Mouse (Mus musculus): ENCODE measurements around the gene Stk35.
A peak's percentile ranks its signal among the peaks of the same experiment; 100 is the strongest.
"Not testable (repeated sequence)": the region's sequence is repeated elsewhere in the genome, so short reads cannot be mapped to it uniquely, and the experiment has no call there.

Gene Stk35

GRCm38 (mm10) chr2:129838321-129838720 lies 38.0 kb downstream of the Stk35 start:
- no peak for DNase-seq

DNA sequence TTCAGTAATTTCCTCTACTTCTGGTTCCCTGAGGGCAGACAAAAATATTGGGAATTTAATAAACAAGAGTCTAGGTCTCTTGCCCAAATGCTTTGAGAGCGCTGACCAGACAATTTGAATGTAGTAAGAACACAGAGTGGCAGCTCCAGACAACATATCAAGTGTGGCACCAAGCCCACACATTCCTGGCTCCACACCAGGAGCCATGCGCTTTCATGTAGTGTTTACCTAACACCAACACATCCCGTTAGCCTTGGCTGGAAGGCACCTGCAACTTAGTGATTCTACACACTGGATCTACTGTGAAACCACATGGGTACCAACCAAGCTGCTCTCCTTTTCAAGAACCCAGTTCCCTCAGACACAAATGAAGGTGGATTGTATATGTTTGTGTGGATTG lies 45.5 kb downstream of the Stk35 start:
- DNase-seq = no peak

DNA sequence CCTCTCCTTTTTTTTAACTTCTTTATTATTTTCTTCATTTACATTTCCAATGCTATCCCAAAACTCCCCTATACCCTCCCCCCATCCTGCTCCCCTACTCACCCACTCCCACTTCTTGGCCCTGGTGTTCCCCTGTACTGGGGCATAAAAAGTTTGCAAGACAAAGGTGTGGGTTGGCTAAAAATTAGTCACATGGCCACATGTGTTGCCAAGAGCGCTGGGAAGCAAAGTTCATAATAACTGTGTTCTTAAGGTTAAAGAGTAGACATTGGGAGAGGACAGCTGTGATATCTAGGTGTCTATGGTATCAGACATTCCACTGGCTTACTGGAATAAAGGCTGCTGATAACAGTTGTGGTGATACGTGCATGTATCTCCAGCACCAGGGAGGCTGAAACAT lies 46.2 kb downstream of the Stk35 start:
- no peak for DNase-seq

GRCm38 (mm10) chr2:129849078-129849477 lies 48.8 kb downstream of the Stk35 start:
- DNase-seq = not testable (repeated sequence)

DNA sequence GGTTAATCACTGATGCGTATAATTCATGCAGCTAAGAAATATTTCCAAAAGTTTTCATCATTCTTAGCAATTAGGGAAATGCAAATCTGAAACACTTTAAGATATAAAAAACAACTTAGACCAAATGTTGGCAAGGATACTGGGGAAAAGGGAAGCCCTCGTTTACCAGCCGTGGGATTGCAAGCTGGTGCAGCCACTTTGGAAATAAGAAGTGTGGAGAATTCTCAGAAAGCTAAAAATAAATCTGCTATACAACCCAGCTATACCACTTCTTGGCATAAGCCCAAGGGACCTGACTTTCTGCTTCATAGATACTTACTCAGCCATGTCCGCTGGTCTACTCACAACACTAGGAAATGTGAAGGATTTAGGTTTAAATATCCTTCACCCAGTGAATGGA lies 51.2 kb downstream of the Stk35 start:
- no peak for DNase-seq

DNA sequence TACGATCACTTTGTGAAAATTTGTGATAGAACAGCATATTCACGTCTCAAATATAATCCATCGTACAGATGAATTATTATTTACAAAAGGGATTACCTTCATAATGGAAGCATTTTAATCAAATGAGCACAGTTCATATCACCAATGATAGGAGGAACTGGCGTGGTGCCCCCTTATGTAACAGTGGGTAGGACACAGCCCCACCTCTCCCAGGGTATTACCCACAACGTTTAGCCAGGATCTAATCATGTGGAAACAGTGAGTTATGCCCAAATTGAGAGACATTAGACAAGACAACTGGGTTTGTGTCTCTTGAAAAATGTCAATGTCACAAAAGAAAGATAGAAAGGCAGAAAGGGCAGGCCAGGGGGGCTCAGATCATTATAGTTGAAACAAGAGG lies 62.9 kb downstream of the Stk35 start:
- peak; percentile 60 for DNase-seq

DNA sequence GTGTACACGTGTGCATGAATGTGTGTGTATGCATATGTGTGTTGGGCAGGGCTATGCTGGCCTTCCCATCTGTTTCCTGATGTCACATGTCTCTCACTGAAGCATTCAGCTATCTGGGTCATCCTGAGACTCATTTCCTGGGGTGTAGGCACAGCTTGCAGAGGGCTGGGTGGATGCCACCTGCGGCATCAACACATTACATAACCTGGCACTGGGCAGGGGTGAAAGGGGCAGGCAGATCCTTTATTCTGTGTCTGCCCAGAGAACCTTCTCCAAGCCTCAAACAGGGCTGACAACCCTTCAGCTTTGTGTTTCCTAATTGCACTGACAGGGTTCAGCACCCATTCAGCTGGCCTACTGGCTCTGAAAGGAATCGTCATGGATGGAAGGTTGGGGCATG lies 64.6 kb downstream of the Stk35 start:
- peak; percentile 96 for DNase-seq

- DNase-seq = no peak
These were observed 68.8 kb downstream of the Stk35 start for GRCm38 (mm10) chr2:129869151-129869550.

GRCm38 (mm10) chr2:129871246-129871645 lies 70.9 kb downstream of the Stk35 start:
- DNase-seq = no peak

- no peak for DNase-seq
These were observed 71.8 kb downstream of the Stk35 start for GRCm38 (mm10) chr2:129872071-129872470.

DNA sequence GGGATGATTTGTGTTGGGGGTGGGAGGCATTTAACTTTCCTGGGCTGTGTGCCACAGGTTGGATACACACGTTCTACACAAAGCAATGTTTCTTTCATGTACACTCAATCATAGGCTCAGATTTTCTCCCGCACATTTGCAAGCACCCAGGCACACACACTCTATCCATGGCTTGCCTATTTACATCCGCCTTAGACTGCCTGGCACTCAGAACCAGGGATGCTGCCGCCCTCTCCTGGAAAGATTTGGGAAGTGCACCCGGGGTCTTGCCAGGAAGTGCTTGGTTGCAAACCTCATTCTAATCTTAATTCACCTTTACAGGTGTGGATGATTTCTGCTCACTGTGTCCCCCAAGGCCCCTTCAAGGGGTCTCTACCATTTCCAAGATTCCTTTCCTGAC lies 73.2 kb downstream of the Stk35 start:
- peak; percentile 90 for DNase-seq

- peak; percentile 58 for DNase-seq
These were observed 73.8 kb downstream of the Stk35 start for GRCm38 (mm10) chr2:129874084-129874483.

GRCm38 (mm10) chr2:129874509-129875095 lies 74.3 kb downstream of the Stk35 start:
- no peak for DNase-seq

- no peak for DNase-seq
These were observed 76.6 kb downstream of the Stk35 start for GRCm38 (mm10) chr2:129876935-129877334.

DNA sequence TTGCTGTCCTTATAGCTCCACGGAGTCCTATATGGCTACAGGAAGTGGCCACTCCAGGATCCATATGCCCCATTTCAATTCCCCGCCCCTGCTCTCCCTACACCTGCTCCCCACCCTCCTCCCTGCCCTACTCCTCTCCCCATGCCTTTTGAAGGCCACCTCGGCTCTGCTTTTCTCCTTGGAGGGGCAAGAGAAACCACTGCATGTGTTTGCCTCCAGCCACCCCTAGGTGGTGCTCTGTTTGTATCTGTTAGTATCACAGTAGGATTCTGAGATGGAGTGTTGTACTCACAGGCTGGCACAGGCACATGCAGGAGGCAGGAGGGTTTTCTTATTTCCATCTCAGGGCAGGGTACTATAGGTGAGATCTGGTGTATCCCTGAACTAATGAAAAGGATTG lies 79.5 kb downstream of the Stk35 start:
- DNase-seq = peak; percentile 65

DNA sequence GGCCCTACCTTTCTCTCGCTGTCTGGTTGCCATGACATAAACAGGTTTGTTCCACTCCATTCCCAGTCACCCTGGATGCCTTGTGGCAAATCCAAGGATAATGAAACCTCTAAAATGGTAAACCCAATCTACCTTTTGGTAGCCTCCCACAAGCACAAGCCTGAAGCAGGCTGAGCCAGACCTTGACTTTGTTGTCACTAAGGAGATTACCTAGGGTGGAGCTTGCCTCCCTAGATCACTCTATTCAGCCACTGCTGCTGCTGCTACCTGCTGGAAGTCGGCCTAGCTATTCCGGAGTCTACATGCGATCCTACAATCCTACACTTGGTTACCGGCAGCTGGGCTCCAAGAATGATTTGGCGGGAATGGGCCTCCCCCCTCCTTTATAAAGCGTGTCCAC lies 79.9 kb downstream of the Stk35 start:
- no peak for DNase-seq

DNA sequence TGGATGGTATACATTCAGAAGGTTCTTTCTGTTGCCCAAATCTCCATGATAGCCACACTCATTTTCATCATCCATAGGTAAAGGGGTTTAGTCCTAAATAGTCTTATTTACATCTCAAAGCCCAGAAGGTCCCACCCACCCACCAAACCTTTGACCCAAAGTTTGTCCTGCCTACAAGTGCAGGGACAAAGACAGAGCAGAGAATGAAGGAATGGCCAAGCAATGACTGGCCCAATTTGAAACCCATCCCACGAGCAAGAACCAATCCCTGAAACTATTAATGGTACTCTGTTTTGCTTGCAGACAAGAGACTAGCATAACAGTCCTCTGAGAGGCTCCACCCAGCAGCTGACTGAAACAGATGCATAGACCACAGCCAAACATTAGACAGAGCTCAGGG lies 81.6 kb downstream of the Stk35 start:
- DNase-seq = no peak

Data from cerebellum, adult 9-11 months (tissue).